Mouse (Mus musculus) embryonic stem cell, embryonic (primary cell): Measurements from ENCODE around the gene Slc39a11.

Experiments used
- CTCF ChIA-PET, 4 experiments: fragments of 300-600 bp in 2 of 4; fragments of 350-600 bp in 2 of 4; sonication (Branson Sonifier 250); formaldehyde crosslinking; loops; one replicate each; lab custom pipeline; 2022; ENCODE audit warnings: inconsistent platforms in 2 of 4; lab: Charles Lee
- POLR2A ChIA-PET, 4 experiments: fragments of 300-600 bp in 2 of 4; fragments of 350-600 bp in 2 of 4; sonication (Branson Sonifier 250); formaldehyde crosslinking; loops; one replicate each; lab custom pipeline; 2022; ENCODE audit warnings: antibody characterized with exemption in 4 of 4, inconsistent platforms in 1 of 4; lab: Charles Lee

Slc39a11 gene

GRCm38 (mm10) chr11:113225748-113226147 lies 424.1 kb downstream of the Slc39a11 start:
- CTCF ChIA-PET: interaction anchor here in 1 of 4 experiments (0.6 kb wide), 1 partner anchor 140 kb away, joined by 3 read pairs; no protein-coding TSS in a partner anchor
- POLR2A ChIA-PET: interaction anchor here in 3 of 4 experiments (0.7 to 1.4 kb wide), 4 partner anchors 17 to 67 kb away, joined by 3 to 7 read pairs (median 3); no protein-coding TSS in a partner anchor

GRCm38 (mm10) chr11:113223756-113224323 lies 426.0 kb downstream of the Slc39a11 start:
- ChIA-PET POLR2A (interaction anchor here in 1 of 4 experiments (1.4 kb wide), 1 partner anchor 10 kb away, joined by 3 read pairs; no protein-coding TSS in a partner anchor), CTCF (no interaction called here)

GRCm38 (mm10) chr11:113221267-113222195 lies 428.3 kb downstream of the Slc39a11 start:
- CTCF ChIA-PET: interaction anchor here in 3 of 4 experiments (0.6 to 0.7 kb wide), 3 partner anchors 10 to 408 kb away, joined by 4 to 8 read pairs (median 5); no protein-coding TSS in a partner anchor
- POLR2A ChIA-PET: interaction anchor here in 3 of 4 experiments (0.7 to 1.5 kb wide), 10 partner anchors 12 to 316 kb away, joined by 3 to 8 read pairs (median 4); no protein-coding TSS in a partner anchor

DNA sequence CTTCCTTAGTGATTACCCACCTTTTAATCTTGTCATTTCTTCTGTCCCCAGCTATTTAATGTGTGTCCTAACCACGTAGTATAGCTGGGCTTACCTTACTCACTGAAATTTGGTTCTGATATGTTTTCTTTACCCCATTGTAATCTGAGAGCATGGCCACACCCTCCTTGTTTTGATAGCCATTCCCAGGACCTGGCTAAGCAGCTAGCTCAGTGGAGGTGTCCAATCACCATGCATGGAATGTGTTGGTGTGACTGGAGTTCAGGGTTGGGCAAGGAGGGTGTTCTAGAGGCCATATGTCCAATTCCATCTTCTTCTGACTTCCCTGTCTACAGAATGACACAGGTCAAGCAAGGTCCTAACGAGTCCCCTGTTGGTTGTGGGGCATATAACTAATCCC lies 429.2 kb downstream of the Slc39a11 start:
- POLR2A ChIA-PET: interaction anchor here in 3 of 4 experiments (0.7 to 1.5 kb wide), 5 partner anchors 12 to 62 kb away, joined by 3 to 5 read pairs (median 4); no protein-coding TSS in a partner anchor
- CTCF ChIA-PET: interaction anchor here in 1 of 4 experiments (0.6 kb wide), 1 partner anchor 55 kb away, joined by 3 read pairs; no protein-coding TSS in a partner anchor

DNA sequence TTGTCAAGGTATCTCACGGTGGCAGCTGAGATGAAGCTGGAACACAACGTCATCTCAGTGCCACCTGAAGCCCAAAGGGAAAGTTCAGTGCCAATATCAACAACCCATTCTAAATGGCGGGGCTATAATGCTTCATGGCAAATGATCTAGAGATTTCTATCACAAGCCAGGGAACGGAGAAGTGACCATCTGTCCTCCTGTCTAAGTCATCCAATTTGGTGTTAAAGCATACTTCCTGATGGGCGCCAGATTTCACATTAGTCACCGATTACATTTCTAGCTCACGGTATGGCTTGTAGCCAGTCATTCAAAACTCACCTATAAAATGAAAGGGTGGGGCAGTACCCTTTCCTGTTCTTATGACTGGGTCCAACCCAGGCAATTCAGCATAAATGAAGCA lies 435.1 kb downstream of the Slc39a11 start:
- ChIA-PET CTCF (interaction anchor here in 2 of 4 experiments (1.0 to 1.2 kb wide), 2 partner anchors 49 to 78 kb away, joined by 3 to 18 read pairs; no protein-coding TSS in a partner anchor), POLR2A (interaction anchor here in 2 of 4 experiments (0.7 to 1.4 kb wide), 3 partner anchors 13 to 14 kb away, joined by 3 to 5 read pairs (median 4); no protein-coding TSS in a partner anchor)

DNA sequence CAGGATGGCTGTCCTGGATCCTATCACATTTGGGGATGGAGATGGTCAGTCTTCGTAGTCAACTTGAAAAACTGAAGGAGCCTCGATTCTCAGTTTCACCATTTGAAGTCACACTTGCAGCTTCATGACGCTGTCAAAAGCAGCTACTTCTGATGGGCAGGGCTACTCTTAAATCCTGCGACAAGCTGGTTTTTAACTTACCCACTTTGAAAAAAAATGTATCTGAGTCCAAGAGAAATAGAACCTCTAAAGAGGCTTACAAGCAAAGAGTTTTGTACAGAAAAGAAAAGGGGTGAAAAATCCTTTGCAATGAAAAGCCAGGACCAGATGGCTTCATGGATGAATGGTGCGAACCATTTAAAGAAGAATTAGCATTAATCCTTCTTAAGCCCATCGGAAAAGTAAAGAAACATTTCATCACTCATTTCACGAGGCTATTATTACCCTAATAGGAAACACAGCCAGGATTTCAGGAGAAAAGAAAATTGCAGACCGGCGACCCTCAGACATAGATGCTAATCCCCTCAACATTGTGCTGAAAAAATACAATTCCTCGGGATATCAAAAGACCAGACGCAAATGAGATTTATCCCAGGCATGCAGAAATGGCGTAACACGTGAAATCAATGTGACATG lies 437.4 kb downstream of the Slc39a11 start:
- POLR2A ChIA-PET: interaction anchor here in 3 of 4 experiments (0.7 to 1.9 kb wide), 4 partner anchors 11 to 81 kb away, joined by 3 to 7 read pairs (median 3); no protein-coding TSS in a partner anchor
- CTCF ChIA-PET: no interaction called here

DNA sequence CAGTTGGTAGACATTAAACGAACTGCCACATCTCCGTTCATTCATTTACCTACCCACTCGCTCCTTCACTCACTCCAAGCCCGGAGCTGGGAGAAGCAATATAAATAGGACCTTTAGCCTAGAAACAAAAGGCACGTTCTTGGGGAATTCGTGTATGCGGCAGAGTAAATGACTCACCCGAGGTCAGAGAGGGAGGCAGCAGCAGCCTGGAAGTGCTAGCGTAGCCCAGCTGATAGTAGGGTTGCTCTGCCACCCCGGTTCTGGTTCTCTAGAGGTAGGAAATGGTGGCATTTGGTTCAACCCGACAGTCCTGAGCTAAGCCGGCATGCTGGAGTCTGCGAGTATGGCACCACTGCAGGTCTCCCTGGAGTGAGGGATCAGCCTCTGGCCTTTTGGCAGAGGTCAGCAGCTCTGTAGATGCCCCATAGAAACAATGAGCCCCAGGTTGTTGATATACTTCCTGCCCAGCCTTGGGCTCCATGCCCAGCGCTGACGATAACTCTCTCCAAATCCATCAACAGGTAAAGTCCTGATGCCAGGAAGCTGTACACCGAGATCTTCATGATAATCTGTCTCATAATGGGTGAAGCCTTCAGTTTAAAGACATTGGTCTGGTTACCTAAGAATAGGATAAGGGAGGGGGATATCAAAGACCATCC lies 440.5 kb downstream of the Slc39a11 start:
- POLR2A ChIA-PET: interaction anchor here in 2 of 4 experiments (0.6 to 2.3 kb wide), 6 partner anchors 8 to 313 kb away, joined by 3 to 8 read pairs (median 5); no protein-coding TSS in a partner anchor

DNA sequence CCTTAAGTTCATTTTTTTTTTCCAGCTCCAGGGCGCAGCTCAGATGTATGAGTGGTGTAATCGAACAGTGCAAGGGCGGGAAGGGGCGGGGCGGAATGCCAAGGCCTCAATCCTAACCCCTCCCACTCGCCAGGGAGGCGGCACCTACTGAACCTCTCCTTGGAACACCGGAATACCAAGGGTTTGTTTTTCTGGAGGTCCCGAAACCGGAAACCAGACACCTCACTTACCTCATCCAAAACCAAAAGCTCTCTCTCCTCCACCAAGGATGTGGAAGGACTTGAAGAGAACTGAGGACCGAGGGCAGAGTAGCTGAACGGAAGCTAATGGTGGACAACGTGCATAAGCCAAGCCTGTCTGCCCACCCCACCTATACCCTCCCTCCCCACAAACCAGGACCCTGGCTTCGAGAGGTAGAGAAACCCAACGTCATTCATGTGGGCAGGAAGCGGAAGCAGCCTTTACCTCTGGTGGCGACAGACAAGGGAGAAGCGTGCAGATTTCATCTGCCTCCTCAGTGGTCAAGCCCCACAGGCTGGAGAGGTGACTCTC lies 441.3 kb downstream of the Slc39a11 start:
- CTCF ChIA-PET: interaction anchor here in 2 of 4 experiments (0.6 kb wide), 3 partner anchors 59 to 534 kb away, joined by 3 to 10 read pairs (median 4); no protein-coding TSS in a partner anchor

More for the DNA sequence above, 440.5 kb downstream of the Slc39a11 start:
- CTCF ChIA-PET: no interaction called here

GRCm38 (mm10) chr11:113207966-113208365 lies 441.9 kb downstream of the Slc39a11 start:
- ChIA-PET POLR2A (interaction anchor here in 3 of 4 experiments (0.6 to 1.9 kb wide), 11 partner anchors 9 to 221 kb away, joined by 3 to 7 read pairs (median 4); no protein-coding TSS in a partner anchor), CTCF (interaction anchor here in 2 of 4 experiments (0.6 kb wide), 3 partner anchors 60 to 535 kb away, joined by 3 to 10 read pairs (median 4); no protein-coding TSS in a partner anchor)

More for the DNA sequence above, 441.3 kb downstream of the Slc39a11 start:
- POLR2A ChIA-PET: interaction anchor here in 3 of 4 experiments (0.6 to 1.6 kb wide), 12 partner anchors 9 to 220 kb away, joined by 3 to 7 read pairs (median 4); no protein-coding TSS in a partner anchor

GRCm38 (mm10) chr11:113206099-113206498 lies 443.8 kb downstream of the Slc39a11 start:
- ChIA-PET CTCF (interaction anchor here in 2 of 4 experiments (0.5 to 0.6 kb wide), 2 partner anchors 18 to 293 kb away, joined by 3 to 4 read pairs; no protein-coding TSS in a partner anchor), POLR2A (interaction anchor here in 3 of 4 experiments (0.6 to 1.1 kb wide), 3 partner anchors 8 to 413 kb away, joined by 3 to 5 read pairs (median 3); no protein-coding TSS in a partner anchor)

GRCm38 (mm10) chr11:113203008-113203407 lies 446.9 kb downstream of the Slc39a11 start:
- ChIA-PET POLR2A (interaction anchor here in 2 of 4 experiments (1.4 to 4.0 kb wide), 4 partner anchors 8 to 21 kb away, joined by 3 to 48 read pairs (median 18); no protein-coding TSS in a partner anchor), CTCF (interaction anchor here in 1 of 4 experiments (0.7 kb wide), 1 partner anchor 449 kb away, joined by 3 read pairs; no protein-coding TSS in a partner anchor)

- ChIA-PET POLR2A (interaction anchor here (0.6 to 4.0 kb wide), 85 partner anchors 8 to 1047 kb away, joined by 3 to 48 read pairs (median 4); partner anchors contain the start of genes Cdc42ep4 (in 1 of the 4), Cpsf4l (in 1 of the 4), D11Wsu47e (in 1 of the 4) and Fam104a (in 1 of the 4)), CTCF (interaction anchor here (0.5 to 1.2 kb wide), 8 partner anchors 27 to 658 kb away, joined by 3 to 8 read pairs (median 4); no protein-coding TSS in a partner anchor)
Measured at GRCm38 (mm10) chr11:113201470-113201997, 448.3 kb downstream of the Slc39a11 start.

DNA sequence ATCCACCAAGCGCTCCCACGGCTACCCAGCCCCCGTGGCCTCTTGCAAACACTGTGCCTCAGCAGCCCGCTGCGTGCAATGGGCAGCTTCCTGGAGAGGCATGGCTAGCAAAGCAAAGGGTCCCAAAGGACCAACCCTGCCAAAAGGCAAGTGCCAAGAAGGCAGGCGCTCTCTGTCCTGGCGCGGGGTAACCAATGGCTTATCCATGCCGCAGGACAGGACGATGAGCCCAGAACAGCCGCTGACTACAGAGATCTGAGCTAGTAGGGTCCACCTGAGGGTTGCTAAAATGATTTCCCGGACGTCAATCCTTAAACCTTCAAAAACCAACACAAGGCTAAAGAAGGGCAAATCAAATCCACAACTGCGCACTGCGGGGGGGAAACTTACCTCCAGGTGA lies 449.0 kb downstream of the Slc39a11 start:
- ChIA-PET POLR2A (interaction anchor here (0.6 to 4.0 kb wide), 45 partner anchors 8 to 551 kb away, joined by 3 to 48 read pairs (median 4); partner anchors contain the start of genes Cdc42ep4 (in 1 of the 4) and Cpsf4l (in 1 of the 4)), CTCF (interaction anchor here in 2 of 4 experiments (0.7 to 1.2 kb wide), 3 partner anchors 26 to 91 kb away, joined by 3 to 8 read pairs (median 4); no protein-coding TSS in a partner anchor)

GRCm38 (mm10) chr11:113198586-113198985 lies 451.3 kb downstream of the Slc39a11 start:
- CTCF ChIA-PET: interaction anchor here in 1 of 4 experiments (0.5 kb wide), 1 partner anchor 1237 kb away, joined by 3 read pairs; no protein-coding TSS in a partner anchor
- POLR2A ChIA-PET: interaction anchor here in 3 of 4 experiments (0.5 to 1.9 kb wide), 10 partner anchors 8 to 553 kb away, joined by 3 to 6 read pairs (median 3); partner anchors contain the start of gene Cdc42ep4 (in 1 of the 3)

DNA sequence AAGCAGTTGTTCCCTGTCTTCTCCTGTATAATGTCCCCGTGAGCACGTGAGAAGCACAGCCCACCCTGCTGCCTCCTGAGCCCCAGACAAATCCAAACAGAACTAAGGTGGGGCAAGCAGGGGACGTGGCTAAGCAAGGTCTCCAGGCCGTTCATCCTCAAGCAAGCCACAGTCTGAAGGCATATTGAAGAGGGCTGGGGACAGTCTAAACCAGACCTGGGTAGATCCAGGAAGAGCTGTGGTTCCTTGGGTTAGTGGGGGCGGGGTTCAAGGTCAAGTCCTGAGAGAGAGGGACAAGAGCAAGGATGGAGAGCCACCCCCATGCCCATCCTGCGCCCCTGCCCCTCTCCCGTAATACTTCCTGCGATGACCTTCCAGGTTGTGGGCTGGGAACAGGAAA lies 452.3 kb downstream of the Slc39a11 start:
- POLR2A ChIA-PET: interaction anchor here in 3 of 4 experiments (0.6 to 1.9 kb wide), 11 partner anchors 9 to 554 kb away, joined by 3 to 8 read pairs (median 4); partner anchors contain the start of gene Cdc42ep4 (in 1 of the 3)
- CTCF ChIA-PET: interaction anchor here in 1 of 4 experiments (0.7 kb wide), 1 partner anchor 417 kb away, joined by 3 read pairs; no protein-coding TSS in a partner anchor
